Mouse (Mus musculus) hindbrain, embryonic 12.5 days (tissue): Measurements from ENCODE around the gene Tbc1d1. TPM values are rescaled to one million over a fixed set of nuclear protein-coding genes. Genes with fewer than 3 reads are reported as not detected.

Source experiments
- ATAC-seq: fragments of 200-750 bp; cut with Nextera tagmentation; 2 replicates; pipeline ENCODE4 v1.8.0; 2017; ENCODE audit warnings: moderate TSS enrichment; ENCODE audit not compliant: low FRiP score
- H3K27ac ChIP-seq: fragments of 300-500 bp; sonication (generic); 2 replicates; pipeline ENCODE4 v1.5.1; 2016; ENCODE audit warnings: mild to moderate bottlenecking
- H3K27me3 ChIP-seq: fragments of 300-500 bp; sonication (generic); 2 replicates; pipeline ENCODE4 v1.6.1; 2016; ENCODE audit warnings: mild to moderate bottlenecking
- H3K36me3 ChIP-seq: fragments of 300-500 bp; sonication (generic); 2 replicates; pipeline ENCODE4 v1.6.1; 2016; ENCODE audit warnings: mild to moderate bottlenecking
- H3K4me1 ChIP-seq: fragments of 300-500 bp; sonication (generic); 2 replicates; pipeline ENCODE4 v1.6.1; 2016
- H3K4me2 ChIP-seq: fragments of 300-500 bp; sonication (generic); replicated peaks from 2 replicates; pipeline ENCODE4 v1.6.1; 2016; ENCODE audit warnings: mild to moderate bottlenecking
- H3K4me3 ChIP-seq: fragments of 300-500 bp; sonication (generic); 2 replicates; pipeline ENCODE4 v1.5.1; 2016; ENCODE audit warnings: mild to moderate bottlenecking
- H3K9ac ChIP-seq: fragments of 300-500 bp; sonication (generic); 2 replicates; pipeline ENCODE4 v1.6.1; 2016; ENCODE audit warnings: mild to moderate bottlenecking, moderate library complexity
- H3K9me3 ChIP-seq: fragments of 300-500 bp; sonication (generic); replicated peaks from 2 replicates; pipeline ENCODE4 v1.6.1; 2016; ENCODE audit warnings: mild to moderate bottlenecking
- WGBS: fragments of 180-500 bp; shearing (Covaris S2); methylation state at CpG from one replicate; pipeline ENCODE4 v1.1.7; 2016; 5-methylcytosine and 5-hydroxymethylcytosine counted together
- polyA plus RNA-seq: library from polyadenylated mRNA; unstranded; fragments of >200 nt; fragmentation: Nextera tagmentation; extraction: Ambion mirVana; gene quantifications from 2 replicates; pipeline ENCODE4 v1.2.1, GENCODE M21; 2016

The Tbc1d1 gene
- polyA plus RNA-seq, 1 experiment from 2014 or later: 24.5 TPM

- Histone ChIP-seq H3K4me3 (no peak overlapping the region), H3K9ac (no peak overlapping the region), H3K4me2 (no peak overlapping the region), H3K27ac (no peak overlapping the region), H3K4me1 (0 out of 2 replicates have a peak, but pooled peaks cover 4% of the 10 kb centered on the region), H3K9me3 (no peaks in the 10 kb centered on the region), H3K36me3 (no peaks in the 10 kb centered on the region), H3K27me3 (no peaks in the 10 kb centered on the region)
- ATAC-seq: no peak
- 99% methylated on average over 5 of the region's 5 CpGs for WGBS
Observed at GRCm38 (mm10) chr5:64215806-64216205, 59.7 kb downstream of the Tbc1d1 start.

- no peak overlapping the region for H3K4me2 ChIP-seq
- 88% methylated on average over 4 of the region's 4 CpGs for WGBS
Observed at GRCm38 (mm10) chr5:64216326-64216725, 60.2 kb downstream of the Tbc1d1 start.

GRCm38 (mm10) chr5:64217256-64217655, 61.2 kb downstream of the Tbc1d1 start:
- Histone ChIP-seq H3K4me1 (0 out of 2 replicates have a peak, but pooled peaks cover 4% of the 10 kb centered on the region), H3K9me3 (no peaks in the 10 kb centered on the region), H3K4me2 (no peak overlapping the region), H3K27ac (no peak overlapping the region), H3K4me3 (no peak overlapping the region), H3K36me3 (no peaks in the 10 kb centered on the region), H3K9ac (no peak overlapping the region), H3K27me3 (no peaks in the 10 kb centered on the region)
- ATAC-seq: no peak
- WGBS: 77% methylated on average over 8 of the region's 8 CpGs

More at GRCm38 (mm10) chr5:64216326-64216725, 60.2 kb downstream of the Tbc1d1 start:
- Histone ChIP-seq H3K9ac (no peak overlapping the region), H3K27ac (no peak overlapping the region), H3K36me3 (no peaks in the 10 kb centered on the region), H3K4me3 (no peak overlapping the region), H3K9me3 (no peaks in the 10 kb centered on the region), H3K4me1 (0 out of 2 replicates have a peak, but pooled peaks cover 4% of the 10 kb centered on the region), H3K27me3 (no peaks in the 10 kb centered on the region)
- ATAC-seq: no peak

GRCm38 (mm10) chr5:64217816-64218602, 61.9 kb downstream of the Tbc1d1 start:
- 74% methylated on average over 13 of the region's 13 CpGs for WGBS
- ATAC-seq: no peak
- no peak overlapping the region for H3K27ac ChIP-seq
- H3K4me1 ChIP-seq: 0 out of 2 replicates have a peak, but pooled peaks cover 4% of the 10 kb centered on the region
- no peaks in the 10 kb centered on the region for H3K9me3 ChIP-seq
- H3K27me3 ChIP-seq: no peaks in the 10 kb centered on the region
- no peaks in the 10 kb centered on the region for H3K36me3 ChIP-seq
- H3K4me2 ChIP-seq: no peak overlapping the region
- H3K9ac ChIP-seq: no peak overlapping the region
- no peak overlapping the region for H3K4me3 ChIP-seq

- Histone ChIP-seq H3K4me2 (no peak overlapping the region), H3K27ac (no peak overlapping the region), H3K4me1 (0 out of 2 replicates have a peak, but pooled peaks cover 4% of the 10 kb centered on the region), H3K4me3 (no peak overlapping the region), H3K9me3 (no peaks in the 10 kb centered on the region), H3K27me3 (no peaks in the 10 kb centered on the region), H3K36me3 (no peaks in the 10 kb centered on the region), H3K9ac (no peak overlapping the region)
- no peak for ATAC-seq
- WGBS: 71% methylated on average over 7 of the region's 7 CpGs
Observed at GRCm38 (mm10) chr5:64218603-64218999, 62.5 kb downstream of the Tbc1d1 start.

- H3K4me3 ChIP-seq: no peak overlapping the region
- 91% methylated on average over 4 of the region's 4 CpGs for WGBS
- no peak for ATAC-seq
Observed at GRCm38 (mm10) chr5:64220776-64221175, 64.7 kb downstream of the Tbc1d1 start.

GRCm38 (mm10) chr5:64224735-64225425, 68.8 kb downstream of the Tbc1d1 start:
- no peaks in the 10 kb centered on the region for H3K27me3 ChIP-seq
- H3K4me3 ChIP-seq: no peak overlapping the region
- no peak overlapping the region for H3K4me2 ChIP-seq
- no peaks in the 10 kb centered on the region for H3K9me3 ChIP-seq
- peaks cover 9% of the 10 kb centered on the region for H3K4me1 ChIP-seq
- H3K36me3 ChIP-seq: no peaks in the 10 kb centered on the region
- 71% methylated on average over 9 of the region's 9 CpGs for WGBS
- ATAC-seq: peak; percentile 55; the same call in 1 of the 2 replicates
- no peak overlapping the region for H3K9ac ChIP-seq
- no peak overlapping the region; the same call in 1 of the 2 replicates for H3K27ac ChIP-seq

More at GRCm38 (mm10) chr5:64220776-64221175, 64.7 kb downstream of the Tbc1d1 start:
- Histone ChIP-seq H3K4me1 (peaks cover 12% of the 10 kb centered on the region), H3K9ac (no peak overlapping the region), H3K9me3 (no peaks in the 10 kb centered on the region), H3K36me3 (no peaks in the 10 kb centered on the region), H3K27me3 (no peaks in the 10 kb centered on the region), H3K27ac (no peak overlapping the region), H3K4me2 (no peak overlapping the region)

- H3K9me3 ChIP-seq: no peaks in the 10 kb centered on the region
- H3K27ac ChIP-seq: no peak overlapping the region
- no peak for ATAC-seq
- H3K27me3 ChIP-seq: no peaks in the 10 kb centered on the region
- H3K36me3 ChIP-seq: no peaks in the 10 kb centered on the region
- no peak overlapping the region for H3K4me3 ChIP-seq
- no peak overlapping the region for H3K9ac ChIP-seq
- H3K4me1 ChIP-seq: peaks cover 19% of the 10 kb centered on the region
- H3K4me2 ChIP-seq: no peak overlapping the region
- WGBS: 83% methylated on average over 3 of the region's 3 CpGs
Observed at GRCm38 (mm10) chr5:64228252-64228651, 72.1 kb downstream of the Tbc1d1 start.

- H3K4me1 ChIP-seq: peaks cover 21% of the 10 kb centered on the region
- peak overlapping the region; percentile 72 for H3K4me3 ChIP-seq
- 47% methylated on average over 12 of the region's 12 CpGs for WGBS
- no peak for ATAC-seq
- no peaks in the 10 kb centered on the region for H3K27me3 ChIP-seq
- H3K9ac ChIP-seq: no peak overlapping the region
- no peaks in the 10 kb centered on the region for H3K9me3 ChIP-seq
- peak overlapping the region; percentile 70 for H3K4me2 ChIP-seq
- no peak overlapping the region for H3K27ac ChIP-seq
- H3K36me3 ChIP-seq: no peaks in the 10 kb centered on the region
Observed at GRCm38 (mm10) chr5:64229336-64229866, 73.3 kb downstream of the Tbc1d1 start.

GRCm38 (mm10) chr5:64230061-64230466, 74.0 kb downstream of the Tbc1d1 start:
- WGBS: 0% methylated on average over 12 of the region's 48 CpGs
- no peaks in the 10 kb centered on the region for H3K9me3 ChIP-seq
- peak; percentile 93 for ATAC-seq
- no peaks in the 10 kb centered on the region for H3K36me3 ChIP-seq
- H3K27me3 ChIP-seq: no peaks in the 10 kb centered on the region
- H3K9ac ChIP-seq: peak overlapping the region; percentile 78
- H3K4me1 ChIP-seq: peaks cover 16% of the 10 kb centered on the region
- H3K4me2 ChIP-seq: peak overlapping the region; percentile 70
- H3K27ac ChIP-seq: peak overlapping the region; percentile 67; the same call in 1 of the 2 replicates
- H3K4me3 ChIP-seq: peak overlapping the region; percentile 72

- Histone ChIP-seq H3K27ac (peak overlapping the region; percentile 67; the same call in 1 of the 2 replicates), H3K36me3 (no peaks in the 10 kb centered on the region)
- WGBS: under 1% methylated on average over 26 of the region's 33 CpGs
Observed at GRCm38 (mm10) chr5:64230507-64231041, 74.5 kb downstream of the Tbc1d1 start.

GRCm38 (mm10) chr5:64232872-64233271, 76.8 kb downstream of the Tbc1d1 start:
- no peak overlapping the region for H3K27ac ChIP-seq
- no peaks in the 10 kb centered on the region for H3K9me3 ChIP-seq
- 74% methylated on average over 9 of the region's 9 CpGs for WGBS
- no peaks in the 10 kb centered on the region for H3K36me3 ChIP-seq
- H3K9ac ChIP-seq: no peak overlapping the region
- H3K4me1 ChIP-seq: peaks cover 20% of the 10 kb centered on the region
- no peak overlapping the region for H3K4me3 ChIP-seq
- ATAC-seq: no peak
- H3K4me2 ChIP-seq: no peak overlapping the region
- no peaks in the 10 kb centered on the region for H3K27me3 ChIP-seq

More at GRCm38 (mm10) chr5:64230507-64231041, 74.5 kb downstream of the Tbc1d1 start:
- H3K4me2 ChIP-seq: peak overlapping the region; percentile 70
- H3K4me3 ChIP-seq: peak overlapping the region; percentile 72
- no peaks in the 10 kb centered on the region for H3K27me3 ChIP-seq
- peaks cover 15% of the 10 kb centered on the region for H3K4me1 ChIP-seq
- ATAC-seq: peak; percentile 70
- peak overlapping the region; percentile 78 for H3K9ac ChIP-seq
- H3K9me3 ChIP-seq: no peaks in the 10 kb centered on the region
